Mouse (Mus musculus) cortical plate, adult 2 months (tissue): ENCODE data around the gene 4933415A04Rik. TPM values are rescaled to one million over a fixed set of nuclear protein-coding genes. Genes with fewer than 3 reads are reported as not detected.

Experiments
- H3K27ac ChIP-seq: fragments of 200-500 bp; 2 replicates; pipeline ENCODE4 v1.5.1; 2012; ENCODE audit warnings: low read length, control low read depth, inconsistent platforms; ENCODE audit not compliant: insufficient read depth
- H3K4me1 ChIP-seq: fragments of 200-500 bp; 2 replicates; pipeline ENCODE4 v1.6.1; 2011; ENCODE audit warnings: low read length; ENCODE audit not compliant: control insufficient read depth, insufficient read depth
- H3K4me3 ChIP-seq: fragments of 200-500 bp; 2 replicates; pipeline ENCODE4 v1.5.1; 2011; ENCODE audit warnings: mild to moderate bottlenecking, low read length, control low read depth; ENCODE audit not compliant: insufficient read depth
- CTCF ChIP-seq: fragments of 200-500 bp; IDR thresholded peaks from 2 replicates; pipeline ENCODE4 v1.5.1; 2011; ENCODE audit warnings: mild to moderate bottlenecking, control low read depth, low read length; ENCODE audit not compliant: insufficient read depth; ENCODE audit errors: extremely low read depth
- POLR2A ChIP-seq: fragments of 200-500 bp; IDR thresholded peaks from 2 replicates; pipeline ENCODE4 v1.6.1; 2011; ENCODE audit warnings: mild to moderate bottlenecking, low read length, control low read depth; ENCODE audit not compliant: insufficient read depth; ENCODE audit errors: extremely low read depth
- polyA plus RNA-seq: library from polyadenylated mRNA; depleted of rRNA; stranded (reverse); fragments of >200 nt; gene quantifications from 2 replicates; pipeline ENCODE4 v1.2.3, GENCODE M21; 2012

Gene 4933415A04Rik
- polyA plus RNA-seq, 1 experiment: 0.40 TPM

DNA sequence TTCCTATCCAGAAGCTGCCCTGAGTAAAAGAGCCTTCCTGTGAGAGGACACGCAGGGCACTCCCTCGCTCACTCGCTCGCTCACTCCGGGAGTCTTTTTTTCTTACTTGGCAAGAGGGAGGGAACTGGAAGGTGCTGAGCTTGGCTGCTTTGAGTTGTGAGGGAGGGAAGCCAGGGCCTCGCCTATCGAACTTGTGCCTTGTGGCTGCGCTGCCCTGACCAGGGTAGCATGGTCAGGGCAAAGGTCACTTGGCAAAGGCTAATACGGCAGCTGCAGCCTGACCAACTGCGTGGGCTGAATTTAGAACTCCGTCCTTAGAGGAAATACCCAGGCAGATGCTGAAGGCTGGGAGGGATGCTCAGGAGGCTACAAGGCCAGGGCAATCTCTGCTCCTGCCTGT lies 37.1 kb upstream of the 4933415A04Rik start:
- TF ChIP-seq POLR2A (no peak), CTCF (no peak)
- H3K4me1 ChIP-seq: peaks cover 3% of the 10 kb centered on the region
- no peak overlapping the region for H3K27ac ChIP-seq
- H3K4me3 ChIP-seq: no peak overlapping the region

DNA sequence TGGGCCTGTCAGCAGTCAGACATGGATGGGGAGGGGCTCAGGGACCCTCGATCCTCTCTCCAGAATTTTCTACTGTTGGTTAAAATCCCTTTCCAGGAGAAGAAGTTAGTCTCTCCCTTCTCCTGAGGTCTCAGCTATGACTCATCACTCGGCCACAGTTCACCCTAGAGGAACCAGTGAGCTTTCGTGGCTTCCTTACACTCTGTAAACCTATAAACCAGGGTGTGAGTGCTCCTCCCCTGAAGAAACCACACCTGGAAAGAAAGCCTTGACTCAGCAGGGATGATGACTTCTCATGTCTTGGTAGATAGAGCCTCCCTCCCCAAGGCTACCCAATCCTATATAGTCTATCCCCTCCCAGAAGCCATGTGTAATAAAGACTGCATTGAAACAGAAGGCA lies 35.1 kb upstream of the 4933415A04Rik start:
- Histone ChIP-seq H3K4me1 (peaks cover 3% of the 10 kb centered on the region), H3K4me3 (no peak overlapping the region), H3K27ac (no peak overlapping the region)
- TF ChIP-seq CTCF (no peak), POLR2A (no peak)

DNA sequence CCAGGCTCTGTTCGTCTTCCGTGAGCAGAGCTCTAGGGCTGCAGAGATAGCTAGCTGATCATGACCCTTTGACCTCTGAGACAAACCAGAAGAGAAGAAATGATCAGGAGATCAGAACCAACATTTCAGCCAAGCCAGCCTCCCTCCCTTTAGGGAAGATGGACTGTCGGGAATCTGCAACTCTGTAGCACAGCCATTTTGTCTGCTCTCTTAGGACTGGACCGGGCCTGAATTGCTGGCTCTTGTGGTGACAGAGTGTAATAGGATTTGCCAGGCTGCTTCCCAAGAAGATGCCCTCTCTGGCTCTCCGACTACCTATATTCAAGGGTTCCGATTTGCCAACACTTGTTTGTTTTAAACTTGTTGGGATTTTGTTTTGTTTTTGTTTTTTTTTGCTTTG lies 34.2 kb upstream of the 4933415A04Rik start:
- Histone ChIP-seq H3K27ac (no peak overlapping the region), H3K4me1 (peaks cover 3% of the 10 kb centered on the region), H3K4me3 (no peak overlapping the region)
- TF ChIP-seq CTCF (no peak), POLR2A (no peak)

DNA sequence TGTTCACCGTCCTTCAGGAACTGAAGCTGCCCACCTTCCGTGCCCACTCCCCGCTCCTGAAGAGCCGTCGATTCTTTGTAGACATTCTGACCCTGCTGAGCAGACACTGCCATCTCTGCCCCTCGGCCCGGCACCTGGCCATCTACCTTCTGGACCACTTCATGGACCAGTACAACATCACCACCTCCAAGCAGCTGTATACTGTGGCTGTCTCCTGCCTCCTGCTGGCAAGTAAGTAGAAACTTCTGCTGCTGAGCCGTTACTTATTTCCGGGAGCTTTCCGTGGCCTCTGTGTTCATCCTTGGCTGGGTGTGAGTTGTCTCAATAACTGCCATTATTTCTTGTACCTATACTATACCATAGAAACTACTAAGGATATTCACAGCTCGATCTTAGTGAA lies 30.3 kb upstream of the 4933415A04Rik start:
- Histone ChIP-seq H3K4me1 (no peaks in the 10 kb centered on the region), H3K4me3 (no peak overlapping the region), H3K27ac (no peak overlapping the region)
- TF ChIP-seq CTCF: peak; percentile 28; the same call in 1 of the 2 replicates
- TF ChIP-seq POLR2A: no peak

DNA sequence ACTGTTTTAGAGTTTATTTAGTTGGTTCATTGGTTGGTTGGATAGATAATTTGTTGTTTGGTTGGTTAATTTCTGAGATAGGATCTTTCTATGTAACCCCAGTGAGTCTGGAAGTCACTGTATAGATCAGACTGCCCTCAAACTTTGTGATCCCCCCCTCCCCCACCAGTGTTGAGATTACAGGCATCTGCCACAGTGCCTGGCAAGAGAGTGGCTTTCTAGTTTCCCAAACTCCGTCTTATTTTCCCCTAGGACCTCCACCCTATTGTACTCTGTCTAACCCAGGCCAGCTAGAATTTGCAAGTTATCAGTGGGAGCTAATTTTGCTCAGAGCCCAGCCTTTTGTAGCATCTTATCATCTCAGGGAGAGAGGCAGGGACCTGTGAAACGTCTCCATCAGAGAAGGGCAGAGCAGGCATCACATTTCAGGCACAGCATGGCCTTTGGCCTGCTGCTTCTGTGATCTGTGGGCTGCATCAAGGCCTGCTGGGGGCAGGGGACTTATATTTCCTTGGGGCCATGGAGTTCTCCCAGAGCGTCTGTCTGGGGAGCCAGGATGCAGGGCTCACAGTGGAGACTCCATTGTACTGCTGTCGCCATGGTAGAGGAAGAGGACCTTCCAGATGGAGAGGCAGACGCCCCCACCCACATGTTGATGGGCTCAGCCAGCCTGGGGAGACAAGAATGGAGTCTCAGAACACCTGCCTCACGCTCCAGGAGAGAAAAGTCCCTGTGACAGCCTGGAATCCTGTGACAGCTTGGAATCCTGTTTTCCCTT lies 27.1 kb upstream of the 4933415A04Rik start:
- TF ChIP-seq POLR2A (no peak), CTCF (no peak)
- Histone ChIP-seq H3K4me1 (no peaks in the 10 kb centered on the region), H3K27ac (no peak overlapping the region), H3K4me3 (no peak overlapping the region)

DNA sequence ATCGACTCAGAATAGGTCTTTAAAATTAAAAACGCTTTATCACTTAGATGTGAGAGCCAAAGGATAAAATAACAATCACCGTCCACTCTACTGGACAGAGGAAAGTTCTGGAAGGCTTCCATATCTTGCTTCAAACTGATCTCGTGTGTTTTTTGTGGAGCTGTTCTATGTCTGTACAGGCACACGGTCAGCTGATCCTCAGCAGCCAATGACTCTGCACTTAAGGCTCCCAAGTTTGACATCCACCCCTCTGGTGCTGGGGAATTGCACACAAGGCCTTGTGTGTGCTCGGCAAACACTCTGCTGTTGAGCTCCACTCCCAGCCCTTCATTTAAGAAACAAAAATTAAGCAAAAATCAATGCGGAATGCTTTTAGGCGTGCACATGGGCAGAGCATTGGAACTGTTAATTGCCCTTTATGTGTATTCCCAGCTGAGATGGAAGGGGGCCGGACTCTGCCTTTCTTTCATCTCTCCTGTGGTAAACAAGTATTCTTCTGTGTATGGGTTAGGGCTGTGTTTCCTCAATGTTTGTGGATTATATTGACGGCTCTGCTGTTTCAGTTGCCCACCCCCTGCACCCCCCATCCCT lies 23.1 kb upstream of the 4933415A04Rik start:
- Histone ChIP-seq H3K4me3 (no peak overlapping the region), H3K27ac (no peak overlapping the region), H3K4me1 (no peaks in the 10 kb centered on the region)
- TF ChIP-seq POLR2A (no peak), CTCF (no peak)

DNA sequence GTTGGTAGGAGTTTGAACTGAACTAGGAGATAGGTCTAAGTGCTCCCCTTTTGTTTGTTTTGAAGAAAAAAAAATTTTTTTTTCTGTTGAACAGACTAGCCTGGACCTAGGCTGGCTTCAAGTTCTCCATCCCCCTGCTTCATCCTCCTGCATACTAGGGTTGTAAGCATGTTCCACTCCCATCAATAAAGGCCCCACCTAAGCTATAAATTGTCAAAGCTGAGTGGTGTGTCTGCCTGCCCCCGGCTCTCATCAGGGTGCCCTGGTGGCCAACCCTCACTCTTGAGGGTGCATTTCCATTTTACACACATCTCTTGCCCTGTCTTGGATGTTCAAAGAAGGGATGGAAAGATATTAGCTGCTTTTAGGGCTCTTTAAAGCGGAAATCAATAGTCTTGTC lies 21.4 kb upstream of the 4933415A04Rik start:
- Histone ChIP-seq H3K4me3 (no peak overlapping the region), H3K4me1 (no peaks in the 10 kb centered on the region), H3K27ac (no peak overlapping the region)
- TF ChIP-seq POLR2A (no peak), CTCF (no peak)

DNA sequence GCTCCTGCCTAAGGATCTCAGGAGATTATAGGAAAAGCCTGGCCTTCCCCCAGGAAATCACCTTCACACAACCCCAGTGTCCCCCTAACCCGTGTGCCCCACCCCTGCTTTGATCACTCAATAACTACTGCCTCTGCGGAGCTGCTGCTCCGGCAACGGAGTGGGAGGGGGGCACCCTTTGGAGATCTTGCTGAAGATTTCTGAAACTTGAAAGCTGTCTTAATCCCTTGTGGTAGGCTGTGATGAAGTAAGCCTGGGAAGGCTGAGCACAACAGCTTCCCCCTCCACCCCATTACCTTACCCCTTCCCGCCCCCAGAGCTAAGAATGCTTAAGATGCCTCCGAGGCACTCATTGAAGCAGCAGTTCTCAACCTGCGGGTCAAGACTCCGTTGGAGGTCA lies 21.0 kb upstream of the 4933415A04Rik start:
- Histone ChIP-seq H3K4me1 (no peaks in the 10 kb centered on the region), H3K27ac (no peak overlapping the region), H3K4me3 (no peak overlapping the region)
- TF ChIP-seq POLR2A (no peak), CTCF (no peak)

DNA sequence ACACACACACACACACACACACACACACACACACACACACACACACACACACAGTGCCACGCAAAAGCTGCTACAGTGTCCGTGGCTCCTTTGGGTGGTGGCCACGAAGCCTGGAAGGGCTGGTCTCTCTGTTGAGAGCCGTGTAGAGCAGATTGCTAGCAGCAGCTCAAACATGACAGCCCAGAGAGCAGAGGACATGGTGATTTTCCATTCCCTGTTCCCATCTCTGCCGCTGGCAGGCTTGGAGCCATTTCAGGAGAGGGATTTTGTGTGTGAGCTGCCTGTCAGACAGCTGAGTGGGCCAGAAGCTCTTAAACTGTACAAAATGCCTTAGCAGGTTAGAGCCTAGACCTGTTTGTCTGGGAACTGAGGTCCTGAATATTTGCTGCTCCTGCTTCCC lies 20.1 kb upstream of the 4933415A04Rik start:
- Histone ChIP-seq H3K27ac (no peak overlapping the region), H3K4me1 (no peaks in the 10 kb centered on the region), H3K4me3 (no peak overlapping the region)
- TF ChIP-seq CTCF: no peak
- no peak for TF ChIP-seq POLR2A

DNA sequence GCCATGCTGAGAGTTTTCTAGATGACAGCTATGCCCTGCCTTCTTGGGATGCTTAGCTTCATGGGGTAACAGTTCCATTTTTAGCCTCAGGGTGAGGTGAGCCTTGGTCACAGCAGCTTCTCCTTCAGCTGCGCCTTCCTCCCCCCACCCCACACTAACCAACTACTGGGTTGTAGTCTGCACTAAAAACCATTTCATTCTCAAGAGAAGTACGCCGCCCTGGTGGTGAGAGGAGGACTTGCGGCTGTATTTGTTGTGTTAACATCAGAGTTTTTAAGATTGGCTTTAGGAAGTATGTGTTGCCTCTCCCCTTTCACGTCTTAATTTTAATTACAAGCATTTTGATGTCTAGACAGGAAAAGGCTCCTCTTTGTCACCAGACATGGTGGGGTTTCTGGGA lies 18.6 kb upstream of the 4933415A04Rik start:
- Histone ChIP-seq H3K4me1 (no peaks in the 10 kb centered on the region), H3K4me3 (no peak overlapping the region), H3K27ac (no peak overlapping the region)
- TF ChIP-seq CTCF (peak; percentile 44), POLR2A (no peak)

DNA sequence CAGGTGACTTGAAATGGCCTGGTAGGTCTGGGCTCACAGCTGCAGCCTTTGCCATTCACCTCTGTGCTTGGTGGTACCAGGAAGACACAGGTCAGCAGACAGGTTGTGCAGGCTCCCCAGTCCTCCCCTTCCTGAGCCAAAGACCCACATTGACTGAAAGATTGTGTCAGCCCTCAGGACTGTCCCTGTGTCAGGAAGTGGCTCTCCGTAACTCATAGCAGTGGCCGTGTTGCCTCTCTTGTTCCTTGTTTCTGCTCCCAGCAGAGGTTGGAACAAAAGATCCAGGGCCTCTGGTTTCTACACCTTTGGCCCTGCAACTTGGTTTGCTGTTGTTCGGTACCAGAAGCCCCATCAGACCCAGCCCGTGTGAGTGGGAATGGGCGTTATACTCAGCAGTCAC lies 17.7 kb upstream of the 4933415A04Rik start:
- H3K4me3 ChIP-seq: no peak overlapping the region
- no peak overlapping the region for H3K27ac ChIP-seq
- no peak for TF ChIP-seq CTCF
- no peak for TF ChIP-seq POLR2A
- H3K4me1 ChIP-seq: no peaks in the 10 kb centered on the region
